8 mouse cellular contexts compared by ENCODE assay signal in the genomic region with DNA sequence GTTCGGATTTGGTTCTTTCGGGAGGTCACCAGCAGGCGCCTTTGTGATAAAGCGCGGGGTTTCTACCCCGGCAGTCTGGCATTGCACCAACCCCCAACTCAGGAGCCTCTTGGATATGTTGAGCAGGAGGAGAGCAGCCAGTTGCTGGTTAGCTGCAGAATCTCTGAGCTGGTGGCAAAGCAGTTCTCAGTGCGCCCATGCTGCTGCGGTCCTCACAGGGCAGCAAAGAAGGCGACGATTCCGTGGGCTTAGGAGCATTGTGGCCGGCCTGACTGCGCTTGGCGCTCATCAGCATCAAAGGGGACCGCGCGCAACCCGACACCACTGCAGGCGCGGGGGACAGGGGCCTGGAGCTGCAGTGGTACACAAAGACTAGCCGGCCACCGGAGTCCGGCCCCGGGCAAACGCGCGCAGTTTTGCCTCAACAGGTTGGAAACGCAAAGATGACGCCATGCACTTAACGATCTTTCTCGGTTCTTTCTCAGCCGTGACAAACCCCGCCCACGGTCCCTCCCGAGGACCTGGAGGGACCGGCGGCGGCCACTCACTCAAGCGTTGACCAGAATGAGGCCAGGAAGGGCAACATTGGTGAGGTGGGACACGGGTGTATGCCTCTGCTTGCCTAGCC. TPM values are rescaled to one million over a fixed set of nuclear protein-coding genes. Genes with fewer than 3 reads are reported as not detected.
A peak's percentile ranks its signal among the peaks of the same experiment; 100 is the strongest.
DNase-seq lines count a peak whose midpoint lies in the region; ATAC-seq and TF ChIP-seq lines count a peak whose summit lies in the region.

No protein-coding gene starts in this region.

- no peak overlapping the region for H3K9ac ChIP-seq in CH12.LX (ENCODE audit: insufficient read depth, low read depth)
- H3K9ac ChIP-seq in forebrain, embryonic 13.5 days: peak overlapping the region; percentile 73

- in situ Hi-C loops in CH12.LX (cut with MboI; ENCODE audit: low pct_ligation_motif_present, low pct_unique_long_range_greater_than_20kb, low sequenced_read_pairs): no loop called here

- no peak for TF ChIP-seq POLR2A in CH12.LX (IDR thresholded peaks at IDR 0.05; ENCODE audit: low read depth, low read length)

- WGBS in forebrain, embryonic 13.5 days: under 1% methylated on average over 40 of the region's 40 CpGs
- WGBS in macrophage (ENCODE audit: missing documents): 11% methylated on average over 39 of the region's 40 CpGs

- peaks cover 6 to 7% of the 10 kb centered on the region in 2 experiments; a peak in 3 of 4 replicates for H3K4me1 ChIP-seq in CH12.LX (ENCODE audit: control insufficient read depth in 1 of 2, insufficient read depth in 2 of 2)
- peaks cover 31% of the 10 kb centered on the region for H3K4me1 ChIP-seq in forebrain, embryonic 13.5 days

- H3K27me3 ChIP-seq in CH12.LX (replicated peaks): peaks cover 81% of the 10 kb centered on the region
- H3K27me3 ChIP-seq in forebrain, embryonic 13.5 days: peaks cover 8% of the 10 kb centered on the region; the same call in 1 of the 2 replicates

- H3K4me2 ChIP-seq in CH12.LX (ENCODE audit: insufficient read depth, low read depth, poor library complexity, severe bottlenecking): peak overlapping the region; percentile 54
- peak overlapping the region; percentile 95 for H3K4me2 ChIP-seq in forebrain, embryonic 13.5 days

- H3K4me3 ChIP-seq in CH12.LX (replicated peaks in 1 of 3; ENCODE audit: low read depth in 2 of 3, low read length in 2 of 3, poor library complexity in 1 of 3) (no peak overlapping the region), macrophage (ENCODE audit: inconsistent target) (peak overlapping the region; percentile 12; the same call in 1 of the 2 replicates)
- H3K4me3 ChIP-seq in forebrain, embryonic 13.5 days: peak overlapping the region; percentile 54

- dilution Hi-C loops in CH12.LX (cut with MboI; ENCODE audit: extremely low pct_ligation_motif_present, extremely low pct_unique_long_range_greater_than_20kb, low sequenced_read_pairs): no loop called here

- TF ChIP-seq RAD21 in CH12.LX (IDR thresholded peaks at IDR 0.05; ENCODE audit: low read depth, low read length): no peak

- no peaks in the 10 kb centered on the region for H3K36me3 ChIP-seq in CH12.LX (replicated peaks in 1 of 2; ENCODE audit: control insufficient read depth in 1 of 2, insufficient read depth in 1 of 2, low read length in 1 of 2)
- no peaks in the 10 kb centered on the region for H3K36me3 ChIP-seq in forebrain, embryonic 13.5 days (ENCODE audit: poor library complexity, severe bottlenecking)
- no peaks in the 10 kb centered on the region for H3K36me3 ChIP-seq in macrophage (ENCODE audit: inconsistent target)

- H3K27ac ChIP-seq in CH12.LX (ENCODE audit: insufficient read depth, low read depth): no peak overlapping the region
- peak overlapping the region; percentile 70 for H3K27ac ChIP-seq in forebrain, embryonic 13.5 days
- H3K27ac ChIP-seq in macrophage: no peak overlapping the region

- TF ChIP-seq EP300 in CH12.LX (IDR thresholded peaks at IDR 0.05; ENCODE audit: low read length): no peak

- ATAC-seq in forebrain, embryonic 13.5 days: peak; percentile 36; the same call in 1 of the 2 replicates

- TF ChIP-seq CTCF in CH12.LX (conservative IDR thresholded peaks at IDR 0.05 in 1 of 2, IDR thresholded peaks at IDR 0.05 in 1 of 2; ENCODE audit: low read depth in 2 of 2, low read length in 2 of 2): no peak

- no peak for DNase-seq in CH12.LX (ENCODE audit: extremely low read depth)
- DNase-seq in MN1 (ENCODE audit: low spot score): peak; percentile 78
- peak; percentile 66 for DNase-seq in kidney, adult 9 months
- DNase-seq in yolk sac, embryonic 10.5 days (ENCODE audit: low spot score): peak; percentile 64
- no peak for DNase-seq in frontal cortex, postnatal 36 days (ENCODE audit: low spot score in 2 of 2)
- DNase-seq in layer of hippocampus, adult 18-20 months (ENCODE audit: low spot score in 2 of 2): no peak

- no peaks in the 10 kb centered on the region for H3K9me3 ChIP-seq in CH12.LX (replicated peaks; ENCODE audit: low read length)
- H3K9me3 ChIP-seq in forebrain, embryonic 13.5 days (replicated peaks): no peaks in the 10 kb centered on the region

- H3K79me2 ChIP-seq in CH12.LX (replicated peaks; ENCODE audit: control insufficient read depth, extremely low read depth, insufficient read depth, poor library complexity, severe bottlenecking) (no peaks in the 10 kb centered on the region), macrophage (ENCODE audit: inconsistent target) (no peaks in the 10 kb centered on the region)

TF ChIP-seq in CH12.LX, 34 proteins besides CTCF, POLR2A, EP300 and RAD21:
- TF ChIP-seq UBTF (IDR thresholded peaks at IDR 0.05; ENCODE audit: low read depth, low read length) (0 out of 2 replicates have a peak, but pooled peaks have one; percentile 44), E2F4 (IDR thresholded peaks at IDR 0.05; ENCODE audit: insufficient replicate concordance, low read depth, low read length) (no peak), USF2 (conservative IDR thresholded peaks at IDR 0.05; ENCODE audit: low read depth, low read length) (no peak), CHD1 (IDR thresholded peaks at IDR 0.05; ENCODE audit: low read depth, low read length) (no peak)

RNA-seq across cellular contexts. Expression of a gene that starts 0.9 kb away (rescaled TPM):
- total RNA-seq in CH12.LX (2012; rRNA removed) (14.3 and 14.5 TPM in 2 replicates), CH12.LX (2014; rRNA removed) (0.17 and 0.30 TPM in 2 replicates)
- polyA plus RNA-seq in CH12.LX (2012; ENCODE audit: insufficient read length, low read depth) (0.75 and 1.7 TPM in 2 replicates), macrophage (2018) (1.1 to 15.2 TPM (median 3.7 TPM) in 3 replicates)
- 35.5 and 38.9 TPM in 2 replicates for polyA plus RNA-seq in forebrain, embryonic 13.5 days (2015; fragmentation: Nextera tagmentation; extraction: Ambion mirVana)
- total RNA-seq in macrophage (2018; cell fraction: chromatin; rRNA removed): 10 to 100 TPM in 6 of 26 experiments, 1 to 10 TPM in 11, under 1 TPM in 8, not detected in 1; 0.21 to 92.0 (median 4.3) TPM
- 1 to 10 TPM in 22 of 26 experiments, under 1 TPM in 4; 0.75 to 6.8 (median 2.5) TPM for total RNA-seq in macrophage (2018; cell fraction: cytosol; rRNA removed)
- total RNA-seq in macrophage (2018; cell fraction: nucleus; rRNA removed): 10 to 100 TPM in 2 of 26 experiments, 1 to 10 TPM in 24; 1.3 to 32.2 (median 4.7) TPM
- 1 to 10 TPM; 3.3 to 3.5 TPM for total RNA-seq in layer of hippocampus, adult 18-20 months (2021)

Comparison
In these comparisons a context has a peak if more than half of its experiments do, and no peak if none do; other contexts are left out.
1. DNase-seq: peak in MN1 (single experiment), kidney, adult 9 months (single experiment) and yolk sac, embryonic 10.5 days (single experiment); none in CH12.LX (single experiment), frontal cortex, postnatal 36 days (0 of 2) and layer of hippocampus, adult 18-20 months (0 of 2).
2. H3K4me3 ChIP-seq: peak in forebrain, embryonic 13.5 days (single experiment) and macrophage (single experiment); none in CH12.LX (0 of 3).